Mouse (Mus musculus) kidney, adult 2 months (tissue): ENCODE data around the gene Etfrf1. TPM values are rescaled to one million over a fixed set of nuclear protein-coding genes. Genes with fewer than 3 reads are reported as not detected.

ENCODE experiments used
- DNase-seq: peaks from one replicate; pipeline ENCODE4 v3.0.0; 2021
- H3K27ac ChIP-seq: fragments of 200-500 bp; 2 replicates; pipeline ENCODE4 v1.5.1; 2012; ENCODE audit warnings: low read depth, low read length, control low read depth, inconsistent platforms; ENCODE audit not compliant: insufficient read depth
- H3K27me3 ChIP-seq: fragments of 200-500 bp; replicated peaks from 2 replicates; pipeline ENCODE4 v1.6.1; 2012; ENCODE audit warnings: mild to moderate bottlenecking, moderate library complexity, low read length, inconsistent platforms; ENCODE audit not compliant: control insufficient read depth, insufficient read depth
- H3K36me3 ChIP-seq: fragments of 200-500 bp; 2 replicates; pipeline ENCODE4 v1.6.1; 2012; ENCODE audit warnings: mild to moderate bottlenecking, moderate library complexity, low read length, inconsistent platforms; ENCODE audit not compliant: control insufficient read depth, insufficient read depth
- H3K4me1 ChIP-seq: fragments of 200-500 bp; 2 replicates; pipeline ENCODE4 v1.6.1; 2011; ENCODE audit warnings: low read length; ENCODE audit not compliant: control insufficient read depth, insufficient read depth
- H3K4me3 ChIP-seq: fragments of 200-500 bp; 2 replicates; pipeline ENCODE4 v1.5.1; 2011; ENCODE audit warnings: mild to moderate bottlenecking, low read depth, low read length, control low read depth; ENCODE audit not compliant: insufficient read depth
- CTCF ChIP-seq: fragments of 200-500 bp; conservative IDR thresholded peaks from 2 replicates; pipeline ENCODE4 v1.5.1; 2011; ENCODE audit warnings: low read depth, mild to moderate bottlenecking, control low read depth, low read length, moderate library complexity, mixed read lengths; ENCODE audit not compliant: insufficient read depth, insufficient read length
- POLR2A ChIP-seq: fragments of 200-500 bp; IDR thresholded peaks from one replicate; pipeline ENCODE4 v1.6.1; 2011; ENCODE audit warnings: low read depth, low read length, control low read depth
- WGBS: fragments of 180-500 bp; shearing (Covaris S2); methylation state at CpG from one replicate; pipeline ENCODE4 v1.1.7; 2018; 5-methylcytosine and 5-hydroxymethylcytosine counted together
- polyA plus RNA-seq: library from polyadenylated mRNA; depleted of rRNA; stranded (reverse); fragments of >200 nt; gene quantifications from 2 replicates; pipeline ENCODE4 v1.2.3, GENCODE M21; 2012; rRNA removed

Gene Etfrf1
- 19.4 and 32.6 TPM in 2 replicates for polyA plus RNA-seq

DNA sequence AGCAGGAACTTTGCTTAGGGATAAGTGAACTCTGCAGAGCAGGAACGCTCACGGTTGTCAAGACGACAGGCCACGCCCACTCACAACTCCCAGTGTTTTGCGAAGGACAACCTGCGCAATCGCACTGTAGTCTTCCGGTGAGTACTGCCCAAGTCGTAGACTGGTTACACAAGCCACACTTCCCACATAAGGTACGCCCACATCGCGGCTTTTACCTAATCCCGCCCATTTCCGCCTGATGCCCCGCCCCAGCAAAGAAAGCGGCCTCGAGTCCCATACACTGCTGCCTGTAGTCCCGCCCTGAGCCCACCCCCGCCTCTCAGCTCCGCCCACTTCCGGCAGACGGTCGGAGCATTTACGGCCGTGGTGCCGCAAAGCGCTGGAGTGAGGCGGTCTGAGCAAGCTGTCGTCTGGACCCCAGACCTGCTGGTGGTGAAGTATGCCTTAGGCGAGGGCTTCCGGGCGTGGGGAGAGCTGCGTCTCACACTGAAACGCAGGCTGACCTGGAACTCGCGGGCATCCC is at the start of gene Etfrf1, which contains the start of gene Casc1:
Gene Etfrf1, plus strand, starts transcription at position 319 of the 523 bp plus-strand sequence.
Gene Casc1, minus strand, starts transcription at position 190 of the 523 bp plus-strand sequence.
- peak within 1 kb of the TSS; percentile 90 for H3K27ac ChIP-seq
- peak; percentile 98 for TF ChIP-seq POLR2A
- TF ChIP-seq CTCF, result no peak
- WGBS, result under 1% methylated on average over 36 of the region's 36 CpGs
- H3K27me3 ChIP-seq, result no peaks in the 10 kb centered on the region
- H3K4me1 ChIP-seq, result peaks cover 3% of the 10 kb centered on the region; the same call in 1 of the 2 replicates
- peak within 1 kb of the TSS; percentile 79 for H3K4me3 ChIP-seq
- H3K36me3 ChIP-seq, result peaks cover under 1% of the 10 kb centered on the region
- DNase-seq, result peak; percentile 100

- no peak for DNase-seq
- Histone ChIP-seq H3K4me1 (peaks cover 5% of the 10 kb centered on the region; the same call in 1 of the 2 replicates), H3K27ac (no peak overlapping the region), H3K36me3 (no peaks in the 10 kb centered on the region), H3K27me3 (no peaks in the 10 kb centered on the region), H3K4me3 (no peak overlapping the region)
- WGBS, result 89% methylated on average over 14 of the region's 14 CpGs
- TF ChIP-seq CTCF (no peak), POLR2A (no peak)
Measured at GRCm38 (mm10) chr6:145171892-145172606, 38.9 kb upstream of the Etfrf1 start.

DNA sequence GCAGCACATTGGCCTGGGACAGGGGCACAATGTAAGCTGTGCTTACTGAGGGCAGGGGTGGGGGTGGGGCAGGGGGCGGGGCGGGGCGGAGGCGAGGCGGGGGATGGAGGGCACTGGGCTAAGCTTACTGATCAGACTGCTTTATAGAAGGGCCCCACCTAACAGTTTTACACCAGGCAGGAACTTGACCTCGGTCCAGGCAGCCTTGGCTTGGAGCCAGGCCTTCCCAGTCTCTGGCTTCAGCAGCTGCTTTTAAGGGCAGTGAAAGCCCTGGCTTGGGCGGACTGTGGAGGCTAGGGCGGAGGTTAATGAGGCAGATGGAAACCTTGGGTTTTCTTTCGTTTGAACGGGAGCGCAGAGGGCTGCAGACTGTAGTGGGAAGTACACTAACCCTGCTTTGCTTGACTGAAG is 37.1 kb upstream of the Etfrf1 start:
- H3K27me3 ChIP-seq, result no peaks in the 10 kb centered on the region
- TF ChIP-seq CTCF (no peak), POLR2A (no peak)
- H3K36me3 ChIP-seq, result no peaks in the 10 kb centered on the region
- no peak overlapping the region for H3K4me3 ChIP-seq
- DNase-seq, result peak; percentile 95
- H3K27ac ChIP-seq, result no peak overlapping the region
- peaks cover 5% of the 10 kb centered on the region; the same call in 1 of the 2 replicates for H3K4me1 ChIP-seq
- WGBS, result 4% methylated on average over 11 of the region's 11 CpGs

DNA sequence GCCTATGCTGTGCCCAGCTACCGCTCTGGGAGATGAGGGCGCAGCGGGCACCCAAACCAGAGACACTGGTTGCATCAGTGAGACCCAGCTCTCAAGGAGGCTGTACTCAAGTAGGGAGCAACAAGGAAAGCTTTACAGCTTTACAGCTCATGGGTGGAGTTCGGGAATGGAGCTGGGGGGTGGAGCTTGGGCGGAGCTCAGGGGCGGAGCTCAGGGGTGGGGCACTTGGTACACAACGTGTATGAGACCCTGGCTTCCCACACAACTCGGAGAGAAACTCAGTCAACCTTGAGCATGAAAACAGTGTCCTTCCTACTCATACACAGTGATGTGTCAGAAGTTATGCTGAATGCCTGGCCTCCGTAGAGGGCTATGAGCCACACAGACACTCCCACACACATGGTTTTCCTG is 35.4 kb upstream of the Etfrf1 start:
- WGBS, result 34% methylated on average over 9 of the region's 9 CpGs
- Histone ChIP-seq H3K4me1 (peaks cover 5% of the 10 kb centered on the region; the same call in 1 of the 2 replicates), H3K27me3 (no peaks in the 10 kb centered on the region), H3K36me3 (no peaks in the 10 kb centered on the region), H3K4me3 (no peak overlapping the region), H3K27ac (no peak overlapping the region)
- DNase-seq, result no peak
- TF ChIP-seq POLR2A, result no peak
- TF ChIP-seq CTCF, result no peak

- H3K36me3 ChIP-seq, result no peaks in the 10 kb centered on the region
- H3K4me1 ChIP-seq, result peaks cover 5% of the 10 kb centered on the region; the same call in 1 of the 2 replicates
- H3K27ac ChIP-seq, result no peak overlapping the region
- 78% methylated on average over 10 of the region's 10 CpGs for WGBS
- no peak for DNase-seq
- TF ChIP-seq POLR2A (no peak), CTCF (no peak)
- no peaks in the 10 kb centered on the region for H3K27me3 ChIP-seq
- no peak overlapping the region for H3K4me3 ChIP-seq
Measured at GRCm38 (mm10) chr6:145176474-145176873, 34.5 kb upstream of the Etfrf1 start.

- H3K36me3 ChIP-seq, result no peaks in the 10 kb centered on the region
- 47% methylated on average over 6 of the region's 6 CpGs for WGBS
- H3K27ac ChIP-seq, result no peak overlapping the region
- DNase-seq, result peak; percentile 40
- no peaks in the 10 kb centered on the region for H3K4me1 ChIP-seq
- H3K4me3 ChIP-seq, result no peak overlapping the region
- TF ChIP-seq CTCF (peak; percentile 68), POLR2A (no peak)
- H3K27me3 ChIP-seq, result no peaks in the 10 kb centered on the region
Measured at GRCm38 (mm10) chr6:145179665-145180064, 31.3 kb upstream of the Etfrf1 start.

- H3K27ac ChIP-seq, result no peak overlapping the region
- DNase-seq, result peak; percentile 37
- no peaks in the 10 kb centered on the region for H3K36me3 ChIP-seq
- no peaks in the 10 kb centered on the region for H3K4me1 ChIP-seq
- 57% methylated on average over 8 of the region's 8 CpGs for WGBS
- TF ChIP-seq POLR2A (no peak), CTCF (no peak)
- H3K4me3 ChIP-seq, result no peak overlapping the region
- H3K27me3 ChIP-seq, result no peaks in the 10 kb centered on the region
Measured at GRCm38 (mm10) chr6:145182044-145182443, 28.9 kb upstream of the Etfrf1 start.
